Mouse (Mus musculus): ENCODE results near the gene Gm21616.
"Not testable (repeated sequence)": the region's sequence is repeated elsewhere in the genome, so short reads cannot be mapped to it uniquely, and the experiment has no call there.

Gene Gm21616

GRCm38 (mm10) chrX:125435242-125435641, at the start of gene Gm21616:
Gene Gm21616, plus strand, starts transcription at chrX:125435542.
- DNase-seq (ENCODE audit: low spot score) = not testable (repeated sequence)
